Mouse (Mus musculus): ENCODE results near the gene Pex11a. TPM values are rescaled to one million over a fixed set of nuclear protein-coding genes. Genes with fewer than 3 reads are reported as not detected.

The Pex11a gene
- polyA plus RNA-seq, 1 experiment from 2014 or later = 8.4 TPM

- Histone ChIP-seq H3K27me3 (ENCODE audit: control insufficient read depth, insufficient read depth, low read length) (peaks cover 3% of the 10 kb centered on the region; the same call in 1 of the 2 replicates), H3K27ac (ENCODE audit: low read depth, low read length) (no peak overlapping the region), H3K36me3 (ENCODE audit: control insufficient read depth, insufficient read depth, low read length) (no peaks in the 10 kb centered on the region), H3K9ac (ENCODE audit: low read length) (no peak overlapping the region), H3K4me2 (no peak overlapping the region), H3K9me3 (ENCODE audit: control insufficient read depth, low read length) (no peaks in the 10 kb centered on the region), H3K4me3 (ENCODE audit: low read depth, low read length) (no peak overlapping the region), H3K4me1 (ENCODE audit: control insufficient read depth, insufficient read depth, low read length) (no peaks in the 10 kb centered on the region)
- DNase-seq (ENCODE audit: low spot score, missing footprints) (peak; percentile 98), ATAC-seq (ENCODE audit: low FRiP score) (peak; percentile 47; the same call in 1 of the 2 replicates)
- 7% methylated on average over 8 of the region's 8 CpGs for WGBS
Measured at GRCm38 (mm10) chr7:79729169-79729568, 13.8 kb downstream of the Pex11a start.

GRCm38 (mm10) chr7:79728219-79728618 is 14.7 kb downstream of the Pex11a start:
- Histone ChIP-seq H3K9me3 (ENCODE audit: control insufficient read depth, low read length) (no peaks in the 10 kb centered on the region), H3K27ac (ENCODE audit: low read depth, low read length) (no peak overlapping the region), H3K9ac (ENCODE audit: low read length) (no peak overlapping the region), H3K4me2 (no peak overlapping the region), H3K4me3 (ENCODE audit: low read depth, low read length) (no peak overlapping the region), H3K27me3 (ENCODE audit: control insufficient read depth, insufficient read depth, low read length) (peaks cover 4% of the 10 kb centered on the region; the same call in 1 of the 2 replicates), H3K36me3 (ENCODE audit: control insufficient read depth, insufficient read depth, low read length) (no peaks in the 10 kb centered on the region), H3K4me1 (ENCODE audit: control insufficient read depth, insufficient read depth, low read length) (no peaks in the 10 kb centered on the region)
- ATAC-seq (ENCODE audit: low FRiP score) (no peak), DNase-seq (ENCODE audit: low spot score, missing footprints) (peak; percentile 94)
- WGBS = 30% methylated on average over 6 of the region's 6 CpGs

- Histone ChIP-seq H3K27me3 (ENCODE audit: control insufficient read depth, insufficient read depth, low read length) (peaks cover 14% of the 10 kb centered on the region), H3K36me3 (ENCODE audit: control insufficient read depth, insufficient read depth, low read length) (no peaks in the 10 kb centered on the region), H3K9ac (ENCODE audit: low read length) (no peak overlapping the region), H3K4me2 (no peak overlapping the region), H3K4me1 (ENCODE audit: control insufficient read depth, insufficient read depth, low read length) (no peaks in the 10 kb centered on the region), H3K4me3 (ENCODE audit: low read depth, low read length) (no peak overlapping the region), H3K9me3 (ENCODE audit: control insufficient read depth, low read length) (no peaks in the 10 kb centered on the region), H3K27ac (ENCODE audit: low read depth, low read length) (no peak overlapping the region)
- WGBS = 27% methylated on average over 2 of the region's 2 CpGs
- ATAC-seq (ENCODE audit: low FRiP score) (no peak; the same call in 1 of the 2 replicates), DNase-seq (ENCODE audit: low spot score, missing footprints) (peak; percentile 87)
Measured at GRCm38 (mm10) chr7:79727091-79727490, 15.8 kb downstream of the Pex11a start.

- Histone ChIP-seq H3K4me3 (ENCODE audit: low read depth, low read length) (peak overlapping the region; percentile 54), H3K4me1 (ENCODE audit: control insufficient read depth, insufficient read depth, low read length) (peaks cover 5% of the 10 kb centered on the region), H3K9ac (ENCODE audit: low read length) (peak overlapping the region; percentile 70), H3K36me3 (ENCODE audit: control insufficient read depth, insufficient read depth, low read length) (no peaks in the 10 kb centered on the region), H3K9me3 (ENCODE audit: control insufficient read depth, low read length) (no peaks in the 10 kb centered on the region), H3K27me3 (ENCODE audit: control insufficient read depth, insufficient read depth, low read length) (peaks cover 23% of the 10 kb centered on the region), H3K27ac (ENCODE audit: low read depth, low read length) (no peak overlapping the region), H3K4me2 (peak overlapping the region; percentile 82)
- DNase-seq (ENCODE audit: low spot score, missing footprints) (peak; percentile 93), ATAC-seq (ENCODE audit: low FRiP score) (peak; percentile 78)
- under 1% methylated on average over 46 of the region's 48 CpGs for WGBS
Measured at GRCm38 (mm10) chr7:79721386-79721977, 21.4 kb downstream of the Pex11a start.

- Histone ChIP-seq H3K9ac (ENCODE audit: low read length) (peak within 1 kb of the TSS; percentile 75), H3K27me3 (ENCODE audit: control insufficient read depth, insufficient read depth, low read length) (peaks cover 9% of the 10 kb centered on the region; the same call in 1 of the 2 replicates), H3K36me3 (ENCODE audit: control insufficient read depth, insufficient read depth, low read length) (no peaks in the 10 kb centered on the region), H3K9me3 (ENCODE audit: control insufficient read depth, low read length) (no peaks in the 10 kb centered on the region), H3K4me2 (peak within 1 kb of the TSS; percentile 81), H3K27ac (ENCODE audit: low read depth, low read length) (peak within 1 kb of the TSS; percentile 48), H3K4me1 (ENCODE audit: control insufficient read depth, insufficient read depth, low read length) (peaks cover 9% of the 10 kb centered on the region), H3K4me3 (ENCODE audit: low read depth, low read length) (peak within 1 kb of the TSS; percentile 68)
- WGBS = under 1% methylated on average over 42 of the region's 55 CpGs
- peak; percentile 98 for DNase-seq (ENCODE audit: low spot score, missing footprints)
- ATAC-seq (ENCODE audit: low FRiP score) = peak; percentile 93
Measured at GRCm38 (mm10) chr7:79715187-79715981, 27.5 kb downstream of the Pex11a start, which contains the start of gene Kif7. Gene Kif7, minus strand, starts transcription at chr7:79715720.

- Histone ChIP-seq H3K9ac (ENCODE audit: low read length) (peak overlapping the region; percentile 55; the same call in 1 of the 2 replicates), H3K4me1 (ENCODE audit: control insufficient read depth, insufficient read depth, low read length) (peaks cover 9% of the 10 kb centered on the region; the same call in 1 of the 2 replicates), H3K4me3 (ENCODE audit: low read depth, low read length) (peak overlapping the region; percentile 38; the same call in 1 of the 2 replicates), H3K27me3 (ENCODE audit: control insufficient read depth, insufficient read depth, low read length) (peaks cover 10% of the 10 kb centered on the region; the same call in 1 of the 2 replicates), H3K9me3 (ENCODE audit: control insufficient read depth, low read length) (no peaks in the 10 kb centered on the region), H3K27ac (ENCODE audit: low read depth, low read length) (no peak overlapping the region), H3K4me2 (peak overlapping the region; percentile 62), H3K36me3 (ENCODE audit: control insufficient read depth, insufficient read depth, low read length) (no peaks in the 10 kb centered on the region)
- DNase-seq (ENCODE audit: low spot score, missing footprints) (no peak), ATAC-seq (ENCODE audit: low FRiP score) (0 out of 2 replicates have a peak, but pooled peaks have one; percentile 8)
- 19% methylated on average over 17 of the region's 17 CpGs for WGBS
Measured at GRCm38 (mm10) chr7:79710831-79711230, 32.1 kb downstream of the Pex11a start.

GRCm38 (mm10) chr7:79710130-79710607 is 32.8 kb downstream of the Pex11a start:
- ATAC-seq (ENCODE audit: low FRiP score) (peak; percentile 83), DNase-seq (ENCODE audit: low spot score, missing footprints) (peak; percentile 98)
- peaks cover 10% of the 10 kb centered on the region; the same call in 1 of the 2 replicates for H3K27me3 ChIP-seq (ENCODE audit: control insufficient read depth, insufficient read depth, low read length)
- no peak overlapping the region for H3K27ac ChIP-seq (ENCODE audit: low read depth, low read length)
- H3K4me3 ChIP-seq (ENCODE audit: low read depth, low read length) = peak overlapping the region; percentile 38
- peak overlapping the region; percentile 62 for H3K4me2 ChIP-seq
- peaks cover 7% of the 10 kb centered on the region; the same call in 1 of the 2 replicates for H3K4me1 ChIP-seq (ENCODE audit: control insufficient read depth, insufficient read depth, low read length)
- H3K9ac ChIP-seq (ENCODE audit: low read length) = peak overlapping the region; percentile 55
- no peaks in the 10 kb centered on the region for H3K36me3 ChIP-seq (ENCODE audit: control insufficient read depth, insufficient read depth, low read length)
- no peaks in the 10 kb centered on the region for H3K9me3 ChIP-seq (ENCODE audit: control insufficient read depth, low read length)
- under 1% methylated on average over 55 of the region's 55 CpGs for WGBS

GRCm38 (mm10) chr7:79705210-79705609 is 37.7 kb downstream of the Pex11a start:
- WGBS = 91% methylated on average over 5 of the region's 5 CpGs
- no peak overlapping the region for H3K4me2 ChIP-seq

More at GRCm38 (mm10) chr7:79705210-79705609, 37.7 kb downstream of the Pex11a start:
- Histone ChIP-seq H3K4me3 (ENCODE audit: low read depth, low read length) (no peak overlapping the region), H3K9ac (ENCODE audit: low read length) (no peak overlapping the region), H3K36me3 (ENCODE audit: control insufficient read depth, insufficient read depth, low read length) (0 out of 2 replicates have a peak, but pooled peaks cover 5% of the 10 kb centered on the region), H3K9me3 (ENCODE audit: control insufficient read depth, low read length) (no peaks in the 10 kb centered on the region), H3K27me3 (ENCODE audit: control insufficient read depth, insufficient read depth, low read length) (0 out of 2 replicates have a peak, but pooled peaks cover 2% of the 10 kb centered on the region), H3K4me1 (ENCODE audit: control insufficient read depth, insufficient read depth, low read length) (peaks cover 4% of the 10 kb centered on the region; the same call in 1 of the 2 replicates), H3K27ac (ENCODE audit: low read depth, low read length) (no peak overlapping the region)
- ATAC-seq (ENCODE audit: low FRiP score) (no peak), DNase-seq (ENCODE audit: low spot score, missing footprints) (no peak)
